Mouse (Mus musculus): Measurements from ENCODE around the gene Magi3. TPM values are rescaled to one million over a fixed set of nuclear protein-coding genes. Genes with fewer than 3 reads are reported as not detected.

The Magi3 gene
- polyA plus RNA-seq, 1 experiment from 2014 or later = 7.5 TPM

DNA sequence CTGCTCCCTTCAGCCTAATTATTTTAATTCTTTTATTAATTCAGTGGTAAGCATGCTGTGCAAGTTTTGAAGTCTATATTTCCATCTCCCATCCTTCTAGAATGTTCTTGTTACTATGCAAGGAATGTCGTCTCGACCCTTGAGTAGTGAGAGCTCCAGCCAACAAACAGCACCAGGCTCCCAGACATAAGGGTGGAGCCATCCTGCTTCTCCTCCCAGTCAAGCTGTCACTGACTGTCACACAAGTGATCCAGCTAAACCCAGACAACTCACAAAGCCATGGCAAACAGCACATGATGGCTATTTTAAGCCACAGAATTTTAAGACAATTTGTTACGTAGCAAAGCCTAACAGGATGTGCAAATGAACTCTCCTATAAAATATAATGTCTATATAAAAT, 124.2 kb downstream of the Magi3 start:
- H3K4me1 ChIP-seq (replicated peaks) = no peaks in the 10 kb centered on the region
- H3K9me3 ChIP-seq = no peaks in the 10 kb centered on the region
- H3K36me3 ChIP-seq = no peaks in the 10 kb centered on the region
- no peaks in the 10 kb centered on the region for H3K27me3 ChIP-seq (replicated peaks)
- H3K9ac ChIP-seq = no peak overlapping the region
- H3K4me2 ChIP-seq (replicated peaks) = no peak overlapping the region
- 59% methylated on average over 3 of the region's 3 CpGs for WGBS
- ATAC-seq = no peak
- no peak overlapping the region for H3K4me3 ChIP-seq (replicated peaks)
- no peak overlapping the region for H3K27ac ChIP-seq

DNA sequence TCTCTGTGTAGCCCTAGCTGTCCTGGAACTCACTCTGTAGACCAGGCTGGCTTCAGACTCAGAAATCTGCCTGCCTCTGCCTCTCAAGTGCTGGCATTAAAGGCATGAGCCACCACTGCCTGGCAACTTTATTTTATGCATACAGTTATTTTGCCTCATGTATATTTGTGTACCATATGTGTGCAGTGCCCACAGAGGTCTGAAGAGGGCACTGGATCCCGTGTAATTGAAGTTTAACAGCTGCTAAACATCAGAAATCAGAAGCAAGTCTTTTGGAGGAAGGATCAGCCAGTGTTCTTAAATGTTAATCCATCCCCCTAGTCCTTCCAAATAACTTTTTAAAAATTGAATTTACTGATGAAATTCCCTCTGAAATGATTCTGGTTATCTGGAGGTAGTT, 125.5 kb downstream of the Magi3 start:
- no peak for ATAC-seq
- Histone ChIP-seq H3K27ac (no peak overlapping the region), H3K9ac (no peak overlapping the region), H3K4me1 (replicated peaks) (no peaks in the 10 kb centered on the region), H3K4me3 (replicated peaks) (no peak overlapping the region), H3K4me2 (replicated peaks) (no peak overlapping the region), H3K27me3 (replicated peaks) (no peaks in the 10 kb centered on the region), H3K9me3 (no peaks in the 10 kb centered on the region), H3K36me3 (no peaks in the 10 kb centered on the region)
- 87% methylated on average over 1 of the region's 1 CpGs for WGBS

DNA sequence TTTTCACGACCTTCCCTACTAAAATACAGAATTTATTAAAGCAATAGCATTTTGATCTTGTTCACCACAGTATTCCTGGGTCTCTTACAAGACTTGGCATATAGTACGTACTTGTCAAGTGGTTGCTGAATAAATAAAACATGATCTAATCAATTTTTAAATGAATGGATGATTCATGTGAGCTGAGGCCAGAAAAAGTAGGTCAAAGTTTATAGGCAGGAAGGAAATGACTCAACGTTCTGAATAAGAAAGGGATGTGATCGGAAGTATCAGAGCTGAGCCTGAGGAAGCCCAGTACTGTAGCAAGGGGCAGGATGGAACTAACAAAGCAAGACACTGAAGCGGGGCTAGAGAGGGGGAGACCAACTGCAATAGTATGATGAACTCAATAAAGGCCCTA, 127.4 kb downstream of the Magi3 start:
- Histone ChIP-seq H3K4me2 (replicated peaks) (no peak overlapping the region), H3K4me3 (replicated peaks) (no peak overlapping the region), H3K4me1 (replicated peaks) (no peaks in the 10 kb centered on the region), H3K27ac (no peak overlapping the region), H3K36me3 (no peaks in the 10 kb centered on the region), H3K27me3 (replicated peaks) (no peaks in the 10 kb centered on the region), H3K9me3 (no peaks in the 10 kb centered on the region), H3K9ac (no peak overlapping the region)
- ATAC-seq = no peak
- 73% methylated on average over 5 of the region's 5 CpGs for WGBS

DNA sequence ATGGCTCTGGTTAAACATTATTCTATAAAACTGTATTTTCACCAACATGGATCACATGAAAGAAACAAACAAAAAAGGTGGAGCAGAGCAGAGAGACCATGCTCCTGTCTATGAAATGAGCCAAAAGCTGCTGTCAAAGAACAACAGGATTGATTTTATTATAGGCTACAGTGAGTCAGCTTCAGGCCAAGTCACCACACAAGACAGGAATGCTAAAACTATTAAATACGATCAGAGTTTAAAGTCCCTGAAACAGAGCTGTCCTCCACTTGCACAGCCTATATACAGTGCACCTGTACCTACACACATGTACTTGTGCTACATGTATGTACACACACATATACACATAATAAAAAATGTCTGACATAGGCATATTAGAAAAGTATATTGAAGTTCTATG, 138.1 kb downstream of the Magi3 start:
- no peak overlapping the region for H3K4me3 ChIP-seq (replicated peaks)
- no peak overlapping the region for H3K4me2 ChIP-seq (replicated peaks)
- H3K36me3 ChIP-seq = no peaks in the 10 kb centered on the region
- H3K4me1 ChIP-seq (replicated peaks) = no peaks in the 10 kb centered on the region
- H3K9me3 ChIP-seq = no peaks in the 10 kb centered on the region
- H3K27me3 ChIP-seq (replicated peaks) = no peaks in the 10 kb centered on the region
- no peak overlapping the region for H3K9ac ChIP-seq
- no peak overlapping the region for H3K27ac ChIP-seq
- 68% methylated on average over 1 of the region's 1 CpGs for WGBS
- no peak for ATAC-seq

DNA sequence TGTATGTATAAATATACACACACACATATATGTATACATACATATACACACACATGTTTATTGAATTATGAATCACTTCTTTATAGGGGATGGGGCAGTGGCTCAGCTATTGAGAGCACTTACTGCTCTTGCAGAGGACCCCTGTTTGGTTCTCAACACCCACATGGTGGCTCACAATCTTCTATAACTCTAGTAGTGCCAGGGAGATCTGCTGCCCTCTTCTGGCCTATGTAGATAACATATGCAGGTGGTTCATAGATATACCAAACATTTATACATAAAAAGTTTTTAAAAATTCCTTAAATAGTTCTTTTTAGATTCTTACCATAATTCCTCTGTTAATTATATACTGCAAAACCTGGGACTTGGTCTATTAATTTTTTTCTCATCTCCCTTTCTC, 141.4 kb downstream of the Magi3 start:
- Histone ChIP-seq H3K27ac (no peak overlapping the region), H3K36me3 (no peaks in the 10 kb centered on the region), H3K9me3 (no peaks in the 10 kb centered on the region), H3K9ac (no peak overlapping the region), H3K4me2 (replicated peaks) (no peak overlapping the region), H3K4me1 (replicated peaks) (no peaks in the 10 kb centered on the region), H3K27me3 (replicated peaks) (no peaks in the 10 kb centered on the region), H3K4me3 (replicated peaks) (no peak overlapping the region)
- no peak for ATAC-seq

DNA sequence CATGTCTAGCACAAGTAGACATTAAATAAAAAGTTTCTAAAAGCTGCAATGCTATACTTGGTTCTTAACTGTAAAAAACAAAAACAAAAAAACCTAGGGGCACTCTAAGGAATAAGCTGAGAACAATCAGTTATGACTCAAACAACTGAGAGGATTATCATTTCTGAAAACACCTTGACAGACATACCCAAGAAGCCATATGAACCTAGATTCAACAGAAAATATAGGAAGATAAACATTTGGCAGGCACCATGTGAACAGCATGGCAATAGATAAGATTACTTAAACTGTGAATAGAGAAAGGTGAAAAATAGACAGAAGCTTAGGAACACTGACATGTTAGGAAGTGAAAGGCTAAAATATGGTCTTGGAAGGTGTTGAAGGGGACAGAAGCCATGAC, 150.8 kb downstream of the Magi3 start:
- Histone ChIP-seq H3K36me3 (no peaks in the 10 kb centered on the region), H3K4me3 (replicated peaks) (no peak overlapping the region), H3K9me3 (no peaks in the 10 kb centered on the region), H3K4me1 (replicated peaks) (no peaks in the 10 kb centered on the region), H3K27me3 (replicated peaks) (no peaks in the 10 kb centered on the region), H3K4me2 (replicated peaks) (no peak overlapping the region), H3K27ac (no peak overlapping the region), H3K9ac (no peak overlapping the region)
- ATAC-seq = no peak

DNA sequence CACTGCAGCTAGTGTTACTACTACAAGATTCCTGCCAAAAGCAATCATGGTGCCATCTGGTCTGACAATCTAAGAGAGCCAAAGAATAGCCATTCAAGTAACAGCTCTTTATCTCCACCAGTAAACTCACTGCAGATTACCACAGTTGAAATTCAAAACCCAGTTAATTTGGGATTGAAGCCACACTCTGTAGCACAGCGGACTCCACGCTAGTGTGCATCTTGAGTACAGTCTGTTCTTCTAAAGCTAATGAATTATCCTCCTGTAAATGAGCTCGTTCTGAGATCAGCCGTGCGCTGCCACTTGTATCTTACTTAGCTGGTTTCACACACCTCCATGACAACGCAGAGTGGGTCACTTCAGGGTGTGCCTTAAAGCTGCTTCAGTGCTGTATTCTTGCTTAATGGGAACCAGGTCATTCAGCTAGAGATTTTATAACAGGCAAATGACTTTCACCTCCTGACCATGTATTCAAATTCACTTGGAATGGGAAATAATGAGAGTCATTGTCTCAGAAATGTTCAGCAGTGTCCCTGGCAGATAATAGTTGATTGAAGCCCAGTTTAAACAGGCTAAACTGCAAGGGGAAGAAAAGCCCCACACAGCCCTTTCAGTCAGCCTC, 161.1 kb downstream of the Magi3 start:
- 79% methylated on average over 6 of the region's 6 CpGs for WGBS
- no peaks in the 10 kb centered on the region for H3K9me3 ChIP-seq
- no peak for ATAC-seq

DNA sequence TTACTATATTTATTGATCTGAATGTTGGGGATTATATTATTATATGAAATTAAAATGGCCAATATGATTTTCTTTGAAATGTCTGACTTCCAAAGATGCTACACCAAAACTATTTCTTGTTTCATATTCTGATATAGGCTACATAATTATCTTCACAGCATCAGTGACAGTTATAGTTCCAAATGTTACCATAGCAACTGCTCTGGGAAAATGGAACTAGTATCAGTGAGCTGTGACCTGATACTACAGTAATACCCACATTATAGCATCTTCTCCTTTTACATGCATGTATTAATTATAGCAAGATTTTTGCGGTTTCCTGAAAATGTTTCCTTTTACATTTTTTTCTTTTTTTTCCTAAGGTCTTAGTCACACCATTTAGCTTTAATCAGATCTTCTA, 187.4 kb downstream of the Magi3 start:
- 87% methylated on average over 1 of the region's 1 CpGs for WGBS

More for the DNA sequence above, 161.1 kb downstream of the Magi3 start:
- Histone ChIP-seq H3K4me3 (replicated peaks) (no peak overlapping the region), H3K36me3 (no peaks in the 10 kb centered on the region), H3K4me1 (replicated peaks) (no peaks in the 10 kb centered on the region), H3K27me3 (replicated peaks) (no peaks in the 10 kb centered on the region), H3K4me2 (replicated peaks) (no peak overlapping the region), H3K27ac (no peak overlapping the region), H3K9ac (no peak overlapping the region)

DNA sequence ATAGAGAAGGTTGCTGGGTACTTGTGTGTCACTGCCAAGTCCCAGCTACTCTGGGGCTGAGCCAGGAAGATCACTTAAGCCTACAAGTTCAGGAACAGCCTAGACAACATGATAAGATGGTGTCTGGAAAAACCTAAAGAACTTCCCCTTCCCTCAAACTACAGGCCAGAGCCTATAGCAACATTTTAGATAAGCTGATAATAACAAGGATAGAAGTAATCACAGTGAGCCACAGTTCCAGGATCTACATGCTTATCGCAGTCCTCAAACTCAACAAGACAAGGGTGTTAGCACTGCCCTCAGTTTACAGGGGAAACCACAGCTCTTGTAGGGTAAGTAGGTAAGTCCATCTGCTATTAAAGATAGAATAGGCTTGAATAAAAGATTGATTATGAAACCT, 188.1 kb downstream of the Magi3 start:
- no peak overlapping the region for H3K4me2 ChIP-seq (replicated peaks)
- H3K27ac ChIP-seq = no peak overlapping the region
- H3K27me3 ChIP-seq (replicated peaks) = no peaks in the 10 kb centered on the region
- H3K4me3 ChIP-seq (replicated peaks) = no peak overlapping the region
- 100% methylated on average over 1 of the region's 1 CpGs for WGBS
- no peak for ATAC-seq
- no peaks in the 10 kb centered on the region for H3K9me3 ChIP-seq
- H3K4me1 ChIP-seq (replicated peaks) = no peaks in the 10 kb centered on the region
- H3K36me3 ChIP-seq = peaks cover 7% of the 10 kb centered on the region; the same call in 1 of the 2 replicates
- H3K9ac ChIP-seq = no peak overlapping the region

More for the DNA sequence above, 187.4 kb downstream of the Magi3 start:
- H3K9me3 ChIP-seq = no peaks in the 10 kb centered on the region
- H3K27ac ChIP-seq = no peak overlapping the region
- no peak overlapping the region for H3K4me2 ChIP-seq (replicated peaks)
- H3K9ac ChIP-seq = no peak overlapping the region
- no peak overlapping the region for H3K4me3 ChIP-seq (replicated peaks)
- H3K27me3 ChIP-seq (replicated peaks) = no peaks in the 10 kb centered on the region
- H3K4me1 ChIP-seq (replicated peaks) = no peaks in the 10 kb centered on the region
- peaks cover 3% of the 10 kb centered on the region; the same call in 1 of the 2 replicates for H3K36me3 ChIP-seq
- ATAC-seq = no peak

DNA sequence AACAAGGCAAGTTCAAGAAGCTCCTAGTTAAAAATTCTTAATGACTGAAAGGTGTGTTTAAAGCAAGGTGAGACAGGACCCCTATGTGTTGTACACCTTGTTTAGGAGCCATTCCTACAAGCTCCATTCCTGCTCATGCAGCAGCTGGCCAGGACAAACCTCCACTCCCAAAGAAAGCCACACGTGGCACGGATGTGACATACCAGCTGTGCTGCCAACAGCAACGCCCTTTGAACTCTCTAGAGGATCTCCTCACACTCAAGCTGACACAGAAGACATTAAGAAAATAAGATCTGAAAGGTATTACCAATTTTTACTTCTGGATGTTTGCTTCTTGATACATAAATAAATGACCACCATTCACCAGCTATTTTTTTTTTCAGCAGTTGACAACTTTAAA, 193.2 kb downstream of the Magi3 start:
- WGBS = 53% methylated on average over 3 of the region's 3 CpGs
- H3K9ac ChIP-seq = no peak overlapping the region
- ATAC-seq = no peak
- peaks cover 7% of the 10 kb centered on the region; the same call in 1 of the 2 replicates for H3K36me3 ChIP-seq
- no peaks in the 10 kb centered on the region for H3K4me1 ChIP-seq (replicated peaks)
- H3K9me3 ChIP-seq = no peaks in the 10 kb centered on the region
- no peaks in the 10 kb centered on the region for H3K27me3 ChIP-seq (replicated peaks)
- no peak overlapping the region for H3K4me3 ChIP-seq (replicated peaks)
- no peak overlapping the region for H3K4me2 ChIP-seq (replicated peaks)
- H3K27ac ChIP-seq = no peak overlapping the region

DNA sequence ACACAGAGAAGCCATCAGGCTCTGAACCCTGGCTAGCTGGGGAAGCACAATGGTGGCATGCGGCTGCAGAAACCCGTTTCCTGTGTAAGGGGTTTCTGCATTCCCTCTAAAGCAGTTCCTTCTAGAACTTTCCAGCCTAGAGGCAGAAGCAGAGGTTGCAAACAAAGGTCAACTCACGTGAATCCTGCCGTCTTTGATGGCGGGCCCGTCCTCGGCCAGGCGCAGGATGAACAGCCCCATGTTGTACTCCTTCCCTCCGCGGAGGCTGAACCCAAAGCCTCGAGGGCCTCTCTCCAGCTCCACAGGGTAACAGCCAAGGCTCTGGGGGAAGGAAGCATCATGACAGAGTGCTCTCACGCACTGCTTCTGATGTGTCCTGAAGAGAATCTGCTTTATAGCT, 200.1 kb downstream of the Magi3 start:
- Histone ChIP-seq H3K36me3 (peaks cover 9% of the 10 kb centered on the region), H3K9me3 (no peaks in the 10 kb centered on the region), H3K4me3 (replicated peaks) (no peak overlapping the region), H3K27ac (no peak overlapping the region), H3K27me3 (replicated peaks) (no peaks in the 10 kb centered on the region), H3K9ac (no peak overlapping the region), H3K4me1 (replicated peaks) (no peaks in the 10 kb centered on the region), H3K4me2 (replicated peaks) (no peak overlapping the region)
- no peak for ATAC-seq
- WGBS = 75% methylated on average over 12 of the region's 12 CpGs

DNA sequence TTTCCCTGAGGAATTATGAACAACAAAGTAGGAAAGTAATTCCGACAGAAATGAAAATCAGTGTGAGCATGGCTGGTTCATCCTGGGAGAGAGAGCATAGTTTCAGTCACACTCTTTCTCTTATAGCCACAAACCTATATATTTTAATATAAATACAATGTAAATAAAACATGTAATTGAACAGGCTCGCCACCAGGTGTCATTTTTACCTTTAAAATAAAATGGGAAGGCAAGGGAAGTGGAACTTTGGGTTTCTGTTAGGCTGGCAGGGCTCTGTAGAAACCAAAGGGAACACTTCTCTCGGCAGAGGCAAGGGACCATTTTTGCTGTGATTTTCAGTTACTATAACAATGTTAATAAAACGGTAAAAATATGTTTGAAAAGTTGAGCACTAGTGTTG, 200.7 kb downstream of the Magi3 start:
- Histone ChIP-seq H3K36me3 (peaks cover 10% of the 10 kb centered on the region), H3K9me3 (no peaks in the 10 kb centered on the region), H3K27ac (no peak overlapping the region), H3K4me1 (replicated peaks) (no peaks in the 10 kb centered on the region), H3K4me2 (replicated peaks) (no peak overlapping the region), H3K27me3 (replicated peaks) (no peaks in the 10 kb centered on the region), H3K9ac (no peak overlapping the region), H3K4me3 (replicated peaks) (no peak overlapping the region)
- WGBS = 59% methylated on average over 4 of the region's 4 CpGs
- no peak for ATAC-seq

DNA sequence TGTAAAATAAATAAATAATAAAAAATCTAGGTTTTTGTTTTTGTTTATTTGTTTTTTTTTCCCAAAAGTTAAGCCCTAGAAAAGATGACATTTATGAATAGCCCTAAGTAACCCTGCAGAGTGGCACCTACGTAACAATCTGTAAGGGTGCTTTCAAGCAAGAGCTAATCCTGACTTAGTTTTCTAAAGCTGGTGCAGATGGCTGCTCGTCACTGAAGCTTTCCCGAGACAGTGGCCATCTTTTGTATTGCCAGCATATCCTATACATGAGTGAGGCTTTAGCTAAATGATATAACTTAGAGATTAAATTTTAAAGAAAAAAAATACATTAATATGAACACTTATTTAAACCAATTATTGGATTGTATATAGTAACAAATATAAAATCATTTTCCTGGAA, 202.2 kb downstream of the Magi3 start:
- no peak overlapping the region for H3K4me2 ChIP-seq (replicated peaks)
- no peak overlapping the region for H3K27ac ChIP-seq
- H3K4me3 ChIP-seq (replicated peaks) = no peak overlapping the region
- peaks cover 10% of the 10 kb centered on the region for H3K36me3 ChIP-seq
- no peaks in the 10 kb centered on the region for H3K27me3 ChIP-seq (replicated peaks)
- H3K4me1 ChIP-seq (replicated peaks) = no peaks in the 10 kb centered on the region
- ATAC-seq = no peak
- WGBS = 93% methylated on average over 3 of the region's 3 CpGs
- H3K9ac ChIP-seq = no peak overlapping the region
- no peaks in the 10 kb centered on the region for H3K9me3 ChIP-seq

Measured in intestine, embryonic 15.5 days (tissue).